Mouse (Mus musculus) T-helper 2 cell (primary cell): ENCODE measurements around the gene Desi2.
"Not testable (repeated sequence)": the region's sequence is repeated elsewhere in the genome, so short reads cannot be mapped to it uniquely, and the experiment has no call there.

Source experiments
- in situ Hi-C: fragments of 300-600 bp; cut with MboI, MseI; formaldehyde crosslinking; loops from one replicate; pipeline ENCODE4 v1.15.1; 2025; ENCODE audit warnings: high pct_unique_total_duplicates

The Desi2 gene

GRCm38 (mm10) chr1:178256351-178256750, 69.1 kb downstream of the Desi2 start:
- in situ Hi-C loops = no loop called here

DNA sequence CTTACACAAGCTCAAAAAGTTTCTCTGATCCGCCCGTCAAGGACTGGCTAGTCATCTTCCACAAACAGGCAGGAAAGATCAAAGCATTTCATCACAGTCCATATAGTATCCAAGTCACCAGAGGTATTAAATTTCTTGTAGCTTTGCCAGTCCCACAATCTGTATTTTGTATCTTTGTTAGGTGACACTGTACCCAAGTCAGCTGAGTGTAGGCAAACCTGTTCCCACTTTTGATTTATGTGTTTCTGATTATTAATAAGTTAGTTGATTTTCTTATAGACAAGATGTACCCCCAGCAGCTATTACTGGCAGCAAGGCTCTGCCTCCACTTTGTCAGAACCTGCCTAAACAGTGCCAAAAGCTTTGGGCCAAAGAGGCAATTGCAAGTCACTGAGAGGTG, 71.6 kb downstream of the Desi2 start:
- in situ Hi-C loops = no loop called here

GRCm38 (mm10) chr1:178265381-178265780, 78.2 kb downstream of the Desi2 start:
- in situ Hi-C loops = not testable (repeated sequence)

DNA sequence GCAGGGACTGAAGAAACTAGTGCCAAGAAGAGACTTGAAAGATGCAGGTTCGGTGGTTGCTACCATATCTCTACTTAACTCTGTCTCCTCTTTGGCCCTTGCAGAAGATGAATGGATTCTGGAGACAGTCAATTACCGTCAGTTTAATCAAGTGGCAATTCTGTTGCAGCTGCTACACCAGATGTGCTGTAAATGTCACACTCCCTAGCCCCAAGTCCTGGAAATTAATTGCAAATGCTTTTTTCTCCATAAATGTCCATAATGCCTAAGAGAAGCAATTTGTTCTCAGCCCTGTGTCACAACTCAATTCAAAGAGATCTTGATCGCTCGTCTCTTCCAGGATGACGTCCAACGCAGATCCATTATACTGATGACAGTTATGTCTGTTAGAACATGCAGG, 83.4 kb downstream of the Desi2 start:
- in situ Hi-C loops = no loop called here

- in situ Hi-C loops = no loop called here
These were observed 88.0 kb downstream of the Desi2 start for GRCm38 (mm10) chr1:178275174-178275730.

DNA sequence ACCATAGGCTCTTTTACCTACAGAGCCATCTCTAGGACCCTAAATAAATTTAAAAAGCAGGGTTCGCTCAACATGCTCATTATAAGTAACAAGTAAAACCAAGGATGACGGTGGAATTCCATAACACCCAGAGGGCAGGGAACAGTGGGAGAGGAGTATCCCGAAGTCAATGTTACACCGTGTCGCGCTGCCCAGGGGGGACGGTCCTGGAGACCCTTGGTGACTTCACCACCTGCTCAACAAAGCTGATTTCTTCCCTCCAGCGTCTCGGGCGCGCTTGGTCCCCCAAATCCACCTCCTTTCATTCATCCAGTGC, 88.5 kb downstream of the Desi2 start:
- in situ Hi-C loops = no loop called here

GRCm38 (mm10) chr1:178276054-178276911, 89.1 kb downstream of the Desi2 start:
- in situ Hi-C loops = no loop called here

DNA sequence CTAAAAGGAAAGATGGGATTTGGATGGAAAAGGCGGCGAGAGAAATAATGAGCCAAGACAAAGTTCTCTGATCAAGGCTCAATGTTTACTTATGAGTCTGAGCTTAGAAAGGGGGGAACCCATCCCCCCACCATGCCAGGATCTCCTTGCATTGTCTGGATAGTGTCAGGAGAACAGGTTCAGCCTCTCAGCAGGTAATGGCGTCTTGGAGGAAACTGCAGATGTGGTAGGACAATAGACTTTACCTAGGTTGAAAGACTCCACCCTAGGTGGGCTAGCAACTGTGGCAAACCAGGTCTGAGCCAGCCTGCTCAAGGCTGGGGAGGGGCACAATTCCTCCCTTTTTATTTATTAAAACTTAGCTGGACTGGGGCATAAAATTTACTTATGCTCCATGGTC, 96.1 kb downstream of the Desi2 start:
- in situ Hi-C loops = not testable (repeated sequence)

DNA sequence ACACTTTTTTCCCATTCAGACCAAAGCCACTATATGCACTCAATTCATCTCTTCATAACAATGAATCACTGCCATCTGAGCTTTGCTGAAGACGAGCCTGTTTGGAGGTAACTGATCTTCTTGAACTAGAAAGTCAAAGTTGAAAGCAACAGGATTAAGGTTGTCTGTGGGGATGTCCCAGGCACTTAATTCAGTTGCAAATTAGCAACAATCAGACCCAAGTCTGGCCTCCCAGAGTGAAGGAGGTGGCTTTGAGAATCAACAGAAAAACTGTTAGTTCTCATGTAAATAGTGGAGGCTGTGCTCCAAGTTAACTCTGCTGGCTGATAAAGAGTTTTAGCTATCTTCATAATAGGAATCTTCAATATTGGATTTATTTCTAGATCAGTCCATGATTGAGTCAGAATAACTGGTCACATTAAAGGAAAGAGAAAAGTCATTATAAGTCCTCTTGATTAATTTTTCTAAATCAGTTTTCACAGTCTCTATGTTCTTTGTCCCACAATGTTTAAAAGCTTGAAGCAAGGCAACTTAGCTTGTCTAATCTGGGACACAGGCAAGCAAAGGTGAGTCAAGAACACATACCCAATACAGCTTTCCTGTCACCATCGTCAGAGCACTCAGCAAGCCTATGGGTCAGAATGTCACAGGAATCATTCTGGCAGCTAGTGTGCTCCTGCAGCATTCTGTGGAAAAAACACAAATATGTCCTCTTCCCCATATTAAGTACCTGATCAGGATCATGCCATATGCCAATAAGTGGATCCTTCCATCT, 96.9 kb downstream of the Desi2 start:
- in situ Hi-C loops = no loop called here

DNA sequence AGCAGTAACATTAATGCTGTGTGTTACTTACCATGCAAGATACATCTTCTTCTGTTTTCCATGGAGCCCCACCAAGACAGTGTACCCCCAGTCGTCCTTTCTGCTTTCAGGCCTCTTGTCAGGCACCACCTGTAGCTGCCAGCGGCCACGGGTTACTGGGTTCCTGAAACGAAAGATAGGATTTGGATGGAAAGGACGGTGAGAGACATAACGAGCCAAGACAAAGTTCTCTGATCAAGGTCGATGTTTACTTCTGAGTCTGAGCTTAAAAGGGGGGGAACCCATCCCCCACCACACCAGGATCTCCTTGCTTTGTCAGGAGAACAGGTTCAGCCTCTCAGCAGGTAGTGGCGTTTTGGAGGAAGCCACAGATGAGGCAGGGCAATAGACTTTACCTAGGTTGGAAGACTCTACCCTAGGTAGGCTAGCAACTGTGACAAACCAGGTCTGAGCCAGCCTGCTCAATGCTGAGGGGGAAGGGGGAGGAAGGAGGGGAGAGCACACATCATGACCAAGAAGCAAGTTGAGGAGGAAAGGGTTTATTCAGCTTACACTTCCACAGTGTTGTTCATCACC, 100.5 kb downstream of the Desi2 start:
- in situ Hi-C loops = no loop called here

- in situ Hi-C loops = no loop called here
These were observed 104.5 kb downstream of the Desi2 start for GRCm38 (mm10) chr1:178291716-178292115.

DNA sequence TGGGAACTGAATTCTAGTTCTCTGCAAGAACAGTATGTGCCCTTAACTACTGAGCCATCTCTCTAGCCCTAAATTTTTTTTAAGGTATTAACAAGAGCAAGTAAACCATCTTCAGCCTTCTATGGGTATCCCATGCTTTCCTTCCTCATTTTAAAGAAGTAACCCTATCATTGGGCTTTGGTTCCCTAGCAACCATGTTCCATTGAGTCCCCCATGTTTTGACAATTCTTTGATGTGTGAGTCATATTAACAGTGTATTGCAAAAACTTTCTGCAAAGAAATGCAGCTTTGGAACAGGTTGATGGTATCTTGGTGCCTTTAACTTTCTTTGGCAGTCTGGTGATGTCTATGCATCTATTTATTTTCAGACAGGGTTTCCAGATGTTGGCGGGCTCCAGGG, 106.8 kb downstream of the Desi2 start:
- in situ Hi-C loops = no loop called here

- in situ Hi-C loops = loop anchor here (25.0 kb wide), 1 partner anchor 514 kb away; the partner anchor contains the start of gene Adss
These were observed 114.0 kb downstream of the Desi2 start for GRCm38 (mm10) chr1:178301261-178301660.

DNA sequence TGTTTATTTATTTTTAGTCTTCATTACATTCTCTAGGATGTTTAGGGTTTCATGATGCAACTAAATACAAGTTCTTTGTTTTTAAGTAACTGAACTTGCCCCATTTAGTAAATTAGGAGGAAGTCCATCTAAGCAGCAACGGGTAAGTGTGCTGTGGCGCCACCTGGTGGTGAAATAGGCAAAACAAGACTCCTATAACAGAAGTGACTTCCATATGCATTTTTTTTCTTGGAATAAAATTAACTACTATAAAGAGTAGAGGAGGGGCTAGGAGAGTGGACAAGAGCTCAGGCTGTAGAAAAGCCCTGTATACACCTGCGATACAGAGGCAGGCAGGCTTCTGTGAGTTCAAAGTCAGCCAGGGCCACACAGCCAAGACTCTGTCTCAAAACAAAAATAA, 116.2 kb downstream of the Desi2 start:
- in situ Hi-C loops = loop anchor here (25.0 kb wide), 1 partner anchor 516 kb away; the partner anchor contains the start of gene Adss
